ENCODE assay signal across 13 mouse cellular contexts in genomic region chr16:35270945-35271344, GRCm38 (mm10).
DNase-seq lines count a peak whose midpoint lies in the region; ATAC-seq and TF ChIP-seq lines count a peak whose summit lies in the region.
"Had no signal": no experiment of that assay in that cellular context is flagged by ENCODE, and none has a peak within 500 bp of the region (broad histone marks: within the 10 kb centered on the region; RNA-seq: fewer than 3 reads in every experiment).

No protein-coding gene starts in this region.

- no peak overlapping the region for H3K4me3 ChIP-seq in forebrain, embryonic 15.5 days
- no peak overlapping the region for H3K4me3 ChIP-seq in forebrain, embryonic 11.5 days (ENCODE audit: low read depth, low read length)
- H3K4me3 ChIP-seq in lung, embryonic 14.5 days (ENCODE audit: low read depth, low read length): no peak overlapping the region
- H3K4me3 ChIP-seq in testis, adult 2 months (ENCODE audit: control insufficient read depth, low read depth, low read length): no peak overlapping the region
- H3K4me3 ChIP-seq: embryonic facial prominence, embryonic 13.5 days; heart, adult 2 months; heart, embryonic 12.5 days; intestine, embryonic 15.5 days had no signal

- no peak for TF ChIP-seq CTCF in lung, embryonic 14.5 days (IDR thresholded peaks at IDR 0.05; ENCODE audit: low read depth)
- TF ChIP-seq CTCF in testis, adult 2 months (IDR thresholded peaks at IDR 0.05; ENCODE audit: control insufficient read depth, insufficient read depth, insufficient replicate concordance, low read depth, low read length): 0 out of 2 replicates have a peak, but pooled peaks have one; percentile 2

- 0 out of 2 replicates have a peak overlapping the region, but pooled peaks have one; percentile 13 for H3K27ac ChIP-seq in forebrain, embryonic 15.5 days (replicated peaks)
- no peak overlapping the region for H3K27ac ChIP-seq in forebrain, embryonic 11.5 days (ENCODE audit: low read depth, low read length)
- no peak overlapping the region for H3K27ac ChIP-seq in lung, embryonic 14.5 days (ENCODE audit: low read depth)
- no peak overlapping the region for H3K27ac ChIP-seq in testis, adult 2 months (ENCODE audit: control insufficient read depth, insufficient read depth, low read depth, low read length)
- H3K27ac ChIP-seq: embryonic facial prominence, embryonic 13.5 days; heart, adult 2 months; intestine, embryonic 15.5 days had no signal

- H3K9me3 ChIP-seq in forebrain, embryonic 15.5 days: no peaks in the 10 kb centered on the region
- no peaks in the 10 kb centered on the region for H3K9me3 ChIP-seq in forebrain, embryonic 11.5 days (ENCODE audit: control insufficient read depth, low read length)
- H3K9me3 ChIP-seq in lung, embryonic 14.5 days (ENCODE audit: low read depth, low read length): no peaks in the 10 kb centered on the region
- H3K9me3 ChIP-seq: embryonic facial prominence, embryonic 13.5 days; heart, embryonic 12.5 days; intestine, embryonic 15.5 days had no signal

- 58% methylated on average over 6 of the region's 6 CpGs for WGBS in forebrain, embryonic 15.5 days
- 79% methylated on average over 6 of the region's 6 CpGs for WGBS in forebrain, embryonic 11.5 days
- WGBS in lung, embryonic 14.5 days: 74% methylated on average over 6 of the region's 6 CpGs

- no peaks in the 10 kb centered on the region; the same call in 1 of the 2 replicates for H3K36me3 ChIP-seq in forebrain, embryonic 15.5 days
- no peaks in the 10 kb centered on the region for H3K36me3 ChIP-seq in forebrain, embryonic 11.5 days (ENCODE audit: control insufficient read depth, insufficient read depth, low read length)
- no peaks in the 10 kb centered on the region for H3K36me3 ChIP-seq in lung, embryonic 14.5 days (ENCODE audit: insufficient read depth)
- H3K36me3 ChIP-seq in testis, adult 2 months (ENCODE audit: control insufficient read depth, insufficient read depth, low read length): no peaks in the 10 kb centered on the region
- H3K36me3 ChIP-seq: heart, embryonic 12.5 days; intestine, embryonic 15.5 days had no signal

- no peak overlapping the region for H3K9ac ChIP-seq in forebrain, embryonic 15.5 days (replicated peaks)
- H3K9ac ChIP-seq in forebrain, embryonic 11.5 days (ENCODE audit: low read length): no peak overlapping the region
- H3K9ac ChIP-seq in lung, embryonic 14.5 days: no peak overlapping the region
- H3K9ac ChIP-seq: embryonic facial prominence, embryonic 13.5 days; heart, embryonic 12.5 days; intestine, embryonic 15.5 days had no signal

- DNase-seq in forebrain, embryonic 11.5 days (ENCODE audit: low spot score): no peak
- no peak for DNase-seq in lung, embryonic 14.5 days
- DNase-seq in lung, postnatal 14 days: no peak
- DNase-seq in testis, postnatal 10 days (ENCODE audit: low spot score): no peak
- no peak for DNase-seq in heart, adult 9 months (ENCODE audit: low spot score in 2 of 2)

- H3K27me3 ChIP-seq in forebrain, embryonic 15.5 days: no peaks in the 10 kb centered on the region
- H3K27me3 ChIP-seq in forebrain, embryonic 11.5 days (ENCODE audit: control insufficient read depth, insufficient read depth, low read length): no peaks in the 10 kb centered on the region
- H3K27me3 ChIP-seq in lung, embryonic 14.5 days (ENCODE audit: insufficient read depth, low read length): no peaks in the 10 kb centered on the region
- H3K27me3 ChIP-seq in testis, adult 2 months (ENCODE audit: control insufficient read depth, insufficient read depth, low read length): no peaks in the 10 kb centered on the region
- H3K27me3 ChIP-seq: embryonic facial prominence, embryonic 13.5 days had no signal

- no peak overlapping the region for H3K4me2 ChIP-seq in forebrain, embryonic 15.5 days (replicated peaks)
- no peak overlapping the region for H3K4me2 ChIP-seq in forebrain, embryonic 11.5 days (ENCODE audit: low read depth, low read length, severe bottlenecking)
- no peak overlapping the region for H3K4me2 ChIP-seq in lung, embryonic 14.5 days
- H3K4me2 ChIP-seq: embryonic facial prominence, embryonic 13.5 days; heart, embryonic 12.5 days; intestine, embryonic 15.5 days had no signal

- peak; percentile 65 for ATAC-seq in forebrain, embryonic 15.5 days (replicated peaks)
- no peak for ATAC-seq in forebrain, embryonic 11.5 days (replicated peaks; ENCODE audit: low FRiP score)
- 0 out of 2 replicates have a peak, but pooled peaks have one; percentile 10 for ATAC-seq in lung, embryonic 14.5 days (ENCODE audit: insufficient read depth)
- ATAC-seq: activated CD4-positive, CD25-positive, alpha-beta regulatory T cell, adult 4 months; Patski had no signal

- TF ChIP-seq POLR2A in testis, adult 2 months (IDR thresholded peaks at IDR 0.05; ENCODE audit: control insufficient read depth, low read depth, low read length): no peak

- H3K4me1 ChIP-seq in forebrain, embryonic 15.5 days: peaks cover 5% of the 10 kb centered on the region
- no peaks in the 10 kb centered on the region for H3K4me1 ChIP-seq in forebrain, embryonic 11.5 days (replicated peaks; ENCODE audit: control insufficient read depth, insufficient read depth, low read length)
- H3K4me1 ChIP-seq in lung, embryonic 14.5 days (ENCODE audit: insufficient read depth): no peaks in the 10 kb centered on the region
- no peaks in the 10 kb centered on the region for H3K4me1 ChIP-seq in testis, adult 2 months (ENCODE audit: control insufficient read depth, insufficient read depth, low read length)
- H3K4me1 ChIP-seq: intestine, embryonic 15.5 days had no signal
